Mouse (Mus musculus) lung, embryonic 16.5 days (tissue): ENCODE results near the gene Tuba3b. TPM values are rescaled to one million over a fixed set of nuclear protein-coding genes. Genes with fewer than 3 reads are reported as not detected.

Source experiments
- ATAC-seq: fragments of 200-750 bp; cut with Nextera tagmentation; 2 replicates; pipeline ENCODE4 v1.8.0; 2017; ENCODE audit warnings: low read depth, mild to moderate bottlenecking, moderate library complexity
- H3K27ac ChIP-seq: fragments of 300-500 bp; sonication (generic); 2 replicates; pipeline ENCODE4 v1.5.1; 2014; ENCODE audit warnings: mild to moderate bottlenecking, control low read depth, low read length
- H3K27me3 ChIP-seq: fragments of 300-500 bp; sonication (generic); 2 replicates; pipeline ENCODE4 v1.6.1; 2014; ENCODE audit warnings: low read depth, low read length, mixed read lengths; ENCODE audit not compliant: control insufficient read depth, insufficient read depth
- H3K36me3 ChIP-seq: fragments of 300-500 bp; sonication (generic); 2 replicates; pipeline ENCODE4 v1.6.1; 2014; ENCODE audit warnings: low read length; ENCODE audit not compliant: control insufficient read depth, insufficient read depth
- H3K4me1 ChIP-seq: fragments of 300-500 bp; sonication (generic); replicated peaks from 2 replicates; pipeline ENCODE4 v1.6.1; 2014; ENCODE audit warnings: low read length, mixed read lengths; ENCODE audit not compliant: control insufficient read depth, insufficient read depth
- H3K4me2 ChIP-seq: fragments of 300-500 bp; sonication (generic); 2 replicates; pipeline ENCODE4 v1.6.1; 2014; ENCODE audit warnings: low read depth, low read length, control low read depth
- H3K4me3 ChIP-seq: fragments of 300-500 bp; sonication (generic); 2 replicates; pipeline ENCODE4 v1.5.1; 2014; ENCODE audit warnings: mild to moderate bottlenecking, low read length, control low read depth
- H3K9ac ChIP-seq: fragments of 300-500 bp; sonication (generic); 2 replicates; pipeline ENCODE4 v1.6.1; 2014; ENCODE audit warnings: low read length, control low read depth
- H3K9me3 ChIP-seq: fragments of 300-500 bp; sonication (generic); 2 replicates; pipeline ENCODE4 v1.6.1; 2016; ENCODE audit warnings: low read length; ENCODE audit not compliant: control insufficient read depth
- WGBS: fragments of 180-500 bp; shearing (Covaris S2); extraction: QIAGEN DNeasy Blood & Tissue Kit; methylation state at CpG from one replicate; pipeline ENCODE4 v1.1.7; 2014; 5-methylcytosine and 5-hydroxymethylcytosine counted together
- polyA plus RNA-seq: library from polyadenylated mRNA; unstranded; fragments of >200 nt; fragmentation: Nextera tagmentation; extraction: Ambion mirVana; gene quantifications from 2 replicates; pipeline ENCODE4 v1.2.1, GENCODE M21; 2015

Tuba3b gene
- not detected in 2 replicates for polyA plus RNA-seq

DNA sequence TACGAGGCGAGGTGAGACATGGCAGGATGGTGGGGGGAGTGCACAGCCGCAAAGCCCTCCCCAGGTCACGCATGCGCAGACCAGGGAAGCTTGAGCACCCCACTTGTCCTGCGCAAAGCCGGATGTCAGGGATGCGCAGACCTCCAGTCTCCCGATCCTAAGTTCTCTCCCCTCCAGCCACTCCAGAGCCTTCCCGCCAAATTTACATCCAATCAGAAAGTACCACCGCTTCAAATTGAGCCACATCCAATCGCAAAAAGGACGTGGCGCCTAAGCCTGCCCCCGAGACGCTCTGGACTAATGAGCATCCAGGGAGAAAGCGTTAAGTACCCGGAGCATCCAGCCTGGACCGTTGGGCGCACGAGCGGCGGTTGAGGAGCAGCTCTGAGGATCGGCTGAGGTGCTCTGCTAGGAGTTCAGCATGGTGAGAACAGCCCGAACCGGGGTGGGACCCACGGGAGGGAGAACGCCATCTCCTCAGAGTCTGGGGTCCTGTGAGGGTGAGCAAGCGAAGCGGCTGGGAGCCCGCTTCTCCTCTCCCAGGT, at the start of gene Tuba3b:
TSS of gene Tuba3b (plus strand) at position 92 of the 545 bp plus-strand sequence.
- H3K4me3 ChIP-seq, result no peak within 1 kb of the TSS
- H3K9me3 ChIP-seq, result no peaks in the 10 kb centered on the region
- no peak within 1 kb of the TSS for H3K9ac ChIP-seq
- no peak for ATAC-seq
- no peaks in the 10 kb centered on the region for H3K27me3 ChIP-seq
- H3K4me1 ChIP-seq, result no peaks in the 10 kb centered on the region; the same call in 1 of the 2 replicates
- no peak within 1 kb of the TSS for H3K4me2 ChIP-seq
- no peaks in the 10 kb centered on the region for H3K36me3 ChIP-seq
- WGBS, result 95% methylated on average over 31 of the region's 31 CpGs
- H3K27ac ChIP-seq, result no peak within 1 kb of the TSS

DNA sequence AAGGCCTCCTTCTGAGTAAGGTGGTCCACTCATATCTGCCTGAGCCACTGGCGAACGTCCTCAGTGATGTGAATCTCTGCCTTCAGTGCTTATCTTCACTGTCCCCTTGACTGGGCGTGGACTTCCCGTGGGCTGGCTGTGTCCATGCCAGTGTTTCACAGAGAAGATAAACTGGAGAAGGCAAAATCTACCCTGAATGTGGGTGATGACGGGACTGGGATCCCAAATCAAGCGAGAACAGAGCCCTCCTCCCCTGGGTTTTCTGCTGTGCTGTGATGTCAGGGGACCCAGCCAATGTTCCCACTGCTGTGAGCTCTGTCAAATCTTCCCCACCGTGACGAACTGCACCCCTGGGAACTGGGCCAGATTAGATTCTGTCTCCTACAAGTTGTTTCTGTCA, 48.3 kb upstream of the Tuba3b start:
- Histone ChIP-seq H3K4me3 (no peak overlapping the region), H3K4me2 (no peak overlapping the region), H3K27me3 (no peaks in the 10 kb centered on the region), H3K4me1 (peaks cover 9% of the 10 kb centered on the region), H3K9ac (0 out of 2 replicates have a peak overlapping the region, but pooled peaks have one; percentile 20), H3K27ac (no peak overlapping the region; the same call in 1 of the 2 replicates), H3K36me3 (no peaks in the 10 kb centered on the region), H3K9me3 (no peaks in the 10 kb centered on the region)
- peak; percentile 76 for ATAC-seq
- 40% methylated on average over 8 of the region's 8 CpGs for WGBS

DNA sequence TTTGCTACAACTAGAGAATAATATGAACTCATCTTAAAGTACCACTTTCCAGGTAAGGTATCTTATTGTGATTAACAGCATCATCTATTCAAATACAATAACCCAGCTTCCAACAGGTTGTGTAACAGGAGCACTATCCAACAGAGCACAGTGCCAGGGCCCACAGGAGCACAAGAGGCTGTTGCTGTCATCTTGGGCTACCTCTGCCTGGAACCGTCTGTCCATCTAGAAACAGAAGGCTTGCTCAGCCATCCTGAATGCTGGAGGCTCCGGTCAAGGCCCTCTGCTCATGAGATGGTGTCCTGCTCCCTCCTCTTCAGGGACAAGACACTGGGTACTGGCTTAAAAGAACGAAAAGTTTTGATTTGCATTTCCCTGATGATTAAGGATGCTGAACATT, 47.7 kb upstream of the Tuba3b start:
- WGBS, result 85% methylated on average over 3 of the region's 3 CpGs
- H3K9me3 ChIP-seq, result no peaks in the 10 kb centered on the region

DNA sequence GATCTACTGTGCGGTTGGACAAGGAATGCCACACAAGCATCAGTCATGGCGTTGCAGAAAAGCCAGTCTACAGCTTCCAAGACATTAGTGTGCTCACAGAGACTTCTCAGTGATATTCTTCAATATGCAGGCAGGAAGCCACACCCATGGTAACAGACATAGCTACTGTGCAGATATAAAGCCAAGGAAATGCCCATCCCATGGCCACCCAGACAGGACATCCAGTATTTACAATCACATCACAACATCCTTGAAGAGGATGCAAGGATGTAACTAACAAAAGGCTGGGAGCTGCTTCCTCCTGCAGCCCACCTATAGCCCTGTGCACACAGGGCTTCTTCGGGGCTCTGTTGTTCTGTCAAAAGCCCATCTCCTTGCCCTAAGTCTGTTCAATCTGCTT, 46.9 kb upstream of the Tuba3b start:
- WGBS, result 79% methylated on average over 3 of the region's 3 CpGs
- H3K27ac ChIP-seq, result peak overlapping the region; percentile 32; the same call in 1 of the 2 replicates
- no peak overlapping the region for H3K9ac ChIP-seq
- H3K27me3 ChIP-seq, result no peaks in the 10 kb centered on the region
- peaks cover 9% of the 10 kb centered on the region for H3K4me1 ChIP-seq
- no peaks in the 10 kb centered on the region for H3K9me3 ChIP-seq
- H3K4me2 ChIP-seq, result no peak overlapping the region
- H3K4me3 ChIP-seq, result no peak overlapping the region
- ATAC-seq, result peak; percentile 35; the same call in 1 of the 2 replicates
- H3K36me3 ChIP-seq, result no peaks in the 10 kb centered on the region

More for the DNA sequence above, 47.7 kb upstream of the Tuba3b start:
- H3K4me1 ChIP-seq, result peaks cover 9% of the 10 kb centered on the region
- H3K27ac ChIP-seq, result no peak overlapping the region
- no peaks in the 10 kb centered on the region for H3K36me3 ChIP-seq
- H3K9ac ChIP-seq, result no peak overlapping the region
- H3K4me3 ChIP-seq, result no peak overlapping the region
- H3K4me2 ChIP-seq, result no peak overlapping the region
- H3K27me3 ChIP-seq, result no peaks in the 10 kb centered on the region
- no peak for ATAC-seq

DNA sequence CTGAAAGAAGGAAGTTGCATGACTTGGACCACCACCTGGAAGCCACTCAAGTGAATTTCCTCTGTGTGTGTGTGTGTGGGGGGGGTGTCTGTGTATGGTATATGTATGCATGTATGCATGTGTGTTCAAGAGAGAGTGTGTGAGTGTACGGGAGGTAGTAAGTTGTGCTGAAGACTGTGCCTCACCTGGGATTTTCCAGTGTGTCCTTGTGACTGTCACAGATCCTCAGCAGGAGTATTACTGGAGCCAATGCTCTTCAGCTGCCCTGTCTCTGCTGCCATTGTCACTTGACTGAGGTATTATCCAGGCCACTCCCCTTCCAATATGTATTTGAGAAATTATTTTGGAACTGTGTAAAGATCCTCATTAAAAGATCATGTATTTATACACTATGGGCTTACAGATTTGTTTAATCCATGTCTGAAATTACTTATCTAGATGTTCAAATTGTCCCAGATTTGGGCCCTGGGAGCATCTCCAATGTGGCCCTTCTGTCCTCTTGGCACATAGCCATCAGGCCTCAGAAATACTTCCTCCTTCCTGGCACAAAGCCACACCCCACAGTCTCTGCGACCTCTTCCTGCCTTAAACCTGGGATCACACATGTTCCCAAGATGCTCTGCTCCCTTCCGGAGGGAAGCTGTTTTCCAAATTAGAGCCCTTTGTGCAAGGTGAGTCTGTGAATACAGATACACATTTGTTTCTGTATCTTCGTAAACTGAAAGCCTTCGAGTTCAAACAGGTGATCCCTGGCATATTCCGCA, 42.1 kb upstream of the Tuba3b start:
- WGBS, result 67% methylated on average over 6 of the region's 6 CpGs
- Histone ChIP-seq H3K27me3 (no peaks in the 10 kb centered on the region), H3K4me1 (peaks cover 10% of the 10 kb centered on the region), H3K36me3 (no peaks in the 10 kb centered on the region), H3K27ac (no peak overlapping the region), H3K9me3 (no peaks in the 10 kb centered on the region), H3K9ac (no peak overlapping the region), H3K4me3 (no peak overlapping the region), H3K4me2 (no peak overlapping the region)
- ATAC-seq, result no peak

DNA sequence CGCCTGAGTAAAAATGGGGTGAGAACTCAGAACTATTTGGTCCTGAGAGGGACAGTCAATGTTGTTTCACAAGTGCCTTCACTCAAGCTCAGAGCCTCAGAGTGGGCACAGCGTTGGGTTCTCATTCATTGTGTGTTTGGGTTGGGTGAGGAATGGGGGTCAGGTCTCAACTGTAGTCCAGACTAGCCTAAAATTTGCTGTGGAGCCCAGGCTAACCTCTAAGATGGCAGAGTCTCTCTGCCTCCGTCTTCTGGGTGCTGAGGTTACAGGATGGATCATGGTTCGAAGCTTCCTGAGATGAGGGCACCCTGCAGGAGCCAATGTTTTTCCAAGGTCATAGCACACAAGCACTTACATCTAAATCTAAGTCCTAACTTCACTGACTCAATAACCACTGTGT, 38.8 kb upstream of the Tuba3b start:
- Histone ChIP-seq H3K4me2 (no peak overlapping the region), H3K27ac (no peak overlapping the region)
- 89% methylated on average over 4 of the region's 4 CpGs for WGBS

DNA sequence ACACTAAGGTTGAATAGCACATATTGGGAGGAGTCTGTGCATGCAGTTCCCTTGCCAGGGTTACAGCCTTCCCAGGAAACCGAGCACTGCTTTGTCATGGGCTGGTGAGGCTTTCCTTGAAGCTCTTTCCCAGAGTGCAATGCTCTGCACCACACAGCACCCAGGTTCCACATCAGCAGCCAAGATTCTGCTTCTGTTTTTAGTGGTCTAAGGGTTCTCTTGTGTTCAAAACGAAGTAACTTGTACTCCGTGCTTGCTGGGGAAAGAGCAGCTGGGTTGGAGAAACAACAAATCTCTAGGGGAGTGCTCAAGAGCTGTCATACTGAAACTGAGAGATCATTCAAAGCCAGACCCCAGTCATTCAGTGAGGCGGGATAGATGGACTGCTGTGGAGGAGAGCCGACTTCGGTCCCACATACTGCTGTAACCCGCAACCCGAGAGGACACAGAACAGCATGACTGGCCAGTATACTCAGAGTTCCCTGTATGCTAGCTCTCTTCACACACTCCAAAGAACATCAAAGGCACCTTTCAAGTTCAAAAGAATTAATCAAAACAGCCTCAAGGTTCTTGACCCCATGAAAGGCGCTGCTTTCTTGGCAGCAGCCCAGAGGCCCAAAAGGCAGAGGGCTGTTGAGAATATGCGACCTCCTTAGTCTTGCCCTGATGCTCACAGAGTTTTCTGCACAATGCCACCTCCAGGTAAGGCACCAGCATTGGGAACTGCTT, 36.9 kb upstream of the Tuba3b start:
- Histone ChIP-seq H3K36me3 (no peaks in the 10 kb centered on the region), H3K27ac (peak overlapping the region; percentile 38; the same call in 1 of the 2 replicates), H3K4me1 (peaks cover 16% of the 10 kb centered on the region), H3K9ac (no peak overlapping the region), H3K27me3 (no peaks in the 10 kb centered on the region), H3K4me3 (no peak overlapping the region), H3K4me2 (peak overlapping the region; percentile 29; the same call in 1 of the 2 replicates), H3K9me3 (no peaks in the 10 kb centered on the region)
- peak; percentile 81 for ATAC-seq
- WGBS, result 15% methylated on average over 10 of the region's 10 CpGs

More for the DNA sequence above, 38.8 kb upstream of the Tuba3b start:
- Histone ChIP-seq H3K27me3 (no peaks in the 10 kb centered on the region), H3K9me3 (no peaks in the 10 kb centered on the region), H3K9ac (no peak overlapping the region), H3K4me1 (peaks cover 16% of the 10 kb centered on the region), H3K4me3 (no peak overlapping the region), H3K36me3 (no peaks in the 10 kb centered on the region)
- ATAC-seq, result no peak

DNA sequence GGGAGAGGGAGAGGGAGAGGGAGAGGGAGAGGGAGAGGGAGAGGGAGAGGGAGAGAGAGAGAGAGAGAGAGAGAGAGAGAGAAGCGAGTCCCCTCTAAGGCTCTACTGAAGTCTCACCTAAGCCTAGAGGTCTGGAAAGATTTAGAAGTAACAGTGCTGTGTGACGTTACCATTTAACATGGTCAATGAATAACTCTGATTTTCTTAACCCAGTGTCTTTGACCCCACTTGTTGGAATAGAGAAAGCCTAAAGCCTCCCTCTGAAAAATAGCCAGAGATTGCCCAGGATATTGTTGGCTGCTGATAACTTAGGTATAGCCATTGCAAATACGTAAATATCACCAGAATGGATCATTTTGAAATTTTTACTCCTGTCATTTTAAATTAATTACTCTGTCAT, 35.8 kb upstream of the Tuba3b start:
- WGBS, result 77% methylated on average over 3 of the region's 3 CpGs
- Histone ChIP-seq H3K4me2 (no peak overlapping the region), H3K27me3 (no peaks in the 10 kb centered on the region), H3K36me3 (no peaks in the 10 kb centered on the region), H3K9me3 (no peaks in the 10 kb centered on the region), H3K4me3 (no peak overlapping the region), H3K27ac (no peak overlapping the region), H3K4me1 (peaks cover 16% of the 10 kb centered on the region), H3K9ac (no peak overlapping the region)
- no peak for ATAC-seq
